Mouse (Mus musculus) CH12.LX (cell line): ENCODE results near the gene Gpx3. TPM values are rescaled to one million over a fixed set of nuclear protein-coding genes. Genes with fewer than 3 reads are reported as not detected.

Experiments used
- DNase-seq: peaks from one replicate; pipeline ENCODE4 v3.0.0-alpha.2; 2013; ENCODE audit errors: extremely low read depth
- H3K27ac ChIP-seq: 2 replicates; pipeline ENCODE4 v1.5.1; 2012; ENCODE audit warnings: low read depth, mild to moderate bottlenecking, control low read depth, moderate library complexity; ENCODE audit not compliant: insufficient read depth
- H3K27me3 ChIP-seq: replicated peaks from 2 replicates; pipeline ENCODE3; 2012; ENCODE audit warnings: inconsistent platforms
- H3K36me3 ChIP-seq, 2 experiments: replicated peaks in 1 of 2; 2 replicates each; pipeline versions ENCODE3 to v1.6.1; 2012; ENCODE audit warnings: inconsistent platforms in 1 of 2, low read length in 1 of 2, mild to moderate bottlenecking in 1 of 2, mixed read lengths in 1 of 2, moderate library complexity in 1 of 2; ENCODE audit not compliant: control insufficient read depth in 1 of 2, insufficient read depth in 1 of 2
- H3K4me1 ChIP-seq, 2 experiments: 2 replicates each; pipeline ENCODE4 v1.6.1; 2012; ENCODE audit warnings: inconsistent platforms in 1 of 2, moderate library complexity in 1 of 2; ENCODE audit not compliant: insufficient read depth in 2 of 2, control insufficient read depth in 1 of 2
- H3K4me2 ChIP-seq: 2 replicates; pipeline ENCODE4 v1.6.1; 2012; ENCODE audit warnings: low read depth, mild to moderate bottlenecking, control low read depth; ENCODE audit not compliant: poor library complexity, insufficient read depth, severe bottlenecking
- H3K4me3 ChIP-seq, 3 experiments: fragments of 150-350 bp in 1 of 3; sonication (generic) in 1 of 3; replicated peaks in 1 of 3; 2 replicates each; pipeline versions ENCODE3 to v1.5.1; 2011 to 2012; ENCODE audit warnings: low read depth in 2 of 3, low read length in 2 of 3, mild to moderate bottlenecking in 2 of 3, moderate library complexity in 2 of 3, control low read depth in 1 of 3, improper control_type of control experiment in 1 of 3, inconsistent platforms in 1 of 3, mixed read lengths in 1 of 3; ENCODE audit not compliant: poor library complexity in 1 of 3
- H3K79me2 ChIP-seq: replicated peaks from 2 replicates; pipeline ENCODE4 v1.6.1; 2012; ENCODE audit warnings: mild to moderate bottlenecking, moderate library complexity; ENCODE audit not compliant: control insufficient read depth, poor library complexity, insufficient read depth, severe bottlenecking; ENCODE audit errors: extremely low read depth
- H3K9ac ChIP-seq: 2 replicates; pipeline ENCODE4 v1.6.1; 2012; ENCODE audit warnings: low read depth, mild to moderate bottlenecking, control low read depth, moderate library complexity; ENCODE audit not compliant: insufficient read depth
- H3K9me3 ChIP-seq: replicated peaks from 2 replicates; pipeline ENCODE3; 2012; ENCODE audit warnings: low read length, inconsistent platforms, mixed read lengths
- CHD1 ChIP-seq: IDR thresholded peaks from 2 replicates; pipeline ENCODE4 v1.6.1; 2012; ENCODE audit warnings: low read depth, low read length, improper control_type of control experiment, inconsistent platforms
- CTCF ChIP-seq, 2 experiments: IDR thresholded peaks in 1 of 2; conservative IDR thresholded peaks in 1 of 2; 2 replicates each; pipeline ENCODE4 v1.5.1; 2011 to 2012; ENCODE audit warnings: low read depth in 2 of 2, low read length in 2 of 2, improper control_type of control experiment in 1 of 2, inconsistent platforms in 1 of 2, mild to moderate bottlenecking in 1 of 2, moderate library complexity in 1 of 2
- ELF1 ChIP-seq: IDR thresholded peaks from 2 replicates; pipeline ENCODE4 v1.6.1; 2014; ENCODE audit warnings: low read depth, mild to moderate bottlenecking, inconsistent platforms, low read length, improper control_type of control experiment
- IRF4 ChIP-seq: IDR thresholded peaks from 2 replicates; pipeline ENCODE4 v1.6.1; 2014; ENCODE audit warnings: low read depth, mild to moderate bottlenecking, inconsistent platforms, low read length, improper control_type of control experiment
- JUN ChIP-seq: IDR thresholded peaks from 2 replicates; pipeline ENCODE4 v1.6.1; 2011; ENCODE audit warnings: low read depth, mild to moderate bottlenecking, low read length, improper control_type of control experiment, moderate library complexity; ENCODE audit not compliant: insufficient read depth
- JUND ChIP-seq: conservative IDR thresholded peaks from 2 replicates; pipeline ENCODE4 v1.6.1; 2011; ENCODE audit warnings: low read depth, low read length, improper control_type of control experiment
- MXI1 ChIP-seq: IDR thresholded peaks from 2 replicates; pipeline ENCODE4 v1.6.1; 2011; ENCODE audit warnings: mild to moderate bottlenecking, low read depth, low read length, improper control_type of control experiment
- MYC ChIP-seq: IDR thresholded peaks from 2 replicates; pipeline ENCODE4 v1.6.1; 2011; ENCODE audit warnings: low read depth, mild to moderate bottlenecking, improper control_type of control experiment, low read length
- NRF1 ChIP-seq: IDR thresholded peaks from 2 replicates; pipeline ENCODE4 v1.6.1; 2014; ENCODE audit warnings: low read depth, mild to moderate bottlenecking, inconsistent platforms, low read length, improper control_type of control experiment, moderate library complexity
- PAX5 ChIP-seq: IDR thresholded peaks from 2 replicates; pipeline ENCODE4 v1.6.1; 2012; ENCODE audit warnings: low read length, inconsistent platforms, mixed read lengths
- RCOR1 ChIP-seq: conservative IDR thresholded peaks from 2 replicates; pipeline ENCODE4 v1.6.1; 2012; ENCODE audit warnings: low read depth, mild to moderate bottlenecking, inconsistent platforms, low read length, improper control_type of control experiment
- SIN3A ChIP-seq: IDR thresholded peaks from 2 replicates; pipeline ENCODE4 v1.6.1; 2012; ENCODE audit warnings: low read length, improper control_type of control experiment, inconsistent platforms
- SMC3 ChIP-seq: IDR thresholded peaks from 2 replicates; pipeline ENCODE4 v1.6.1; 2011; ENCODE audit warnings: low read depth, low read length, improper control_type of control experiment
- TCF12 ChIP-seq: IDR thresholded peaks from 2 replicates; pipeline ENCODE4 v1.6.1; 2014; ENCODE audit warnings: low read depth, mild to moderate bottlenecking, inconsistent platforms, low read length, improper control_type of control experiment
- USF2 ChIP-seq: conservative IDR thresholded peaks from 2 replicates; pipeline ENCODE4 v1.6.1; 2011; ENCODE audit warnings: low read depth, low read length, improper control_type of control experiment
- ZC3H11A ChIP-seq: IDR thresholded peaks from 2 replicates; pipeline ENCODE4 v1.6.1; 2012; ENCODE audit warnings: low read depth, mild to moderate bottlenecking, inconsistent platforms, low read length, improper control_type of control experiment
- ZKSCAN1 ChIP-seq: IDR thresholded peaks from 2 replicates; pipeline ENCODE4 v1.6.1; 2012; ENCODE audit warnings: low read depth, inconsistent platforms, low read length, improper control_type of control experiment, borderline replicate concordance
- ZMIZ1 ChIP-seq: IDR thresholded peaks from 2 replicates; pipeline ENCODE4 v1.6.1; 2012; ENCODE audit warnings: low read depth, mild to moderate bottlenecking, inconsistent platforms, low read length, improper control_type of control experiment
- dilution Hi-C: fragments of 300-500 bp; cut with MboI; formaldehyde crosslinking; loops from 2 replicates; pipeline ENCODE4 v1.14.3; 2020; ENCODE audit warnings: low sequenced_read_pairs; ENCODE audit not compliant: extremely low pct_unique_long_range_greater_than_20kb, extremely low pct_ligation_motif_present
- in situ Hi-C: fragments of 300-500 bp; cut with MboI; formaldehyde crosslinking; loops from 3 replicates; pipeline ENCODE4 v1.14.3; 2019; ENCODE audit warnings: low sequenced_read_pairs, low pct_ligation_motif_present, low pct_unique_long_range_greater_than_20kb, mixed read lengths
- polyA plus RNA-seq: library from polyadenylated mRNA; unstranded; fragments of >175 nt; gene quantifications from 2 replicates; pipeline ENCODE4 v1.2.1, GENCODE M21; 2012; ENCODE audit warnings: low read depth; ENCODE audit not compliant: insufficient read length
- total RNA-seq, 2 experiments: library from RNA; depleted of rRNA; stranded (reverse); fragments of 300-350 nt in 1 of 2; fragments of >200 nt in 1 of 2; gene quantifications; 2 replicates each; pipeline ENCODE4 v1.2.3; 2012 to 2014

Gene Gpx3
- total and polyA plus RNA-seq, 3 experiments, result 0.63 TPM; not detected in 2

- TF ChIP-seq SIN3A (no peak), PAX5 (no peak), JUN (no peak), CTCF (conservative IDR thresholded peaks at IDR 0.05 in 1 of 2, IDR thresholded peaks at IDR 0.05 in 1 of 2; ENCODE audit: low read depth in 2 of 2, low read length in 2 of 2) (no peak), MYC (no peak)
- TF ChIP-seq, all 38 proteins: peak for 0
- Histone ChIP-seq H3K4me1 (peaks cover 0 to 11% of the 10 kb centered on the region in 2 experiments; a peak in 2 of 4 replicates), H3K79me2 (no peaks in the 10 kb centered on the region), H3K9ac (no peak overlapping the region), H3K9me3 (peaks cover 3% of the 10 kb centered on the region), H3K36me3 (peaks cover 97% of the 10 kb centered on the region in 2 experiments), H3K4me3 (no peak overlapping the region), H3K4me2 (no peak overlapping the region), H3K27ac (no peak overlapping the region), H3K27me3 (no peaks in the 10 kb centered on the region)
- dilution Hi-C loops, result no loop called here
- no peak for DNase-seq
- in situ Hi-C loops, result no loop called here
Observed at GRCm38 (mm10) chr11:54913841-54914240, 11.6 kb downstream of the Gpx3 start.

- H3K79me2 ChIP-seq, result no peaks in the 10 kb centered on the region
- dilution Hi-C loops (no loop called here), in situ Hi-C loops (no loop called here)
- peaks cover 91 to 97% of the 10 kb centered on the region in 2 experiments for H3K36me3 ChIP-seq
- no peak overlapping the region for H3K4me2 ChIP-seq
- peaks cover 0 to 11% of the 10 kb centered on the region in 2 experiments; a peak in 2 of 4 replicates for H3K4me1 ChIP-seq
- H3K27me3 ChIP-seq, result no peaks in the 10 kb centered on the region
- no peak for DNase-seq
- no peak overlapping the region for H3K27ac ChIP-seq
- H3K9ac ChIP-seq, result no peak overlapping the region
- no peak for TF ChIP-seq ELF1
- no peak for TF ChIP-seq ZC3H11A
- no peak for TF ChIP-seq ZMIZ1
- no peak for TF ChIP-seq CHD1
- TF ChIP-seq TCF12, result no peak
- no peak for TF ChIP-seq NRF1
- no peak for TF ChIP-seq SMC3
- no peak for TF ChIP-seq IRF4
- TF ChIP-seq RCOR1, result no peak
- TF ChIP-seq MXI1, result no peak
- TF ChIP-seq ZKSCAN1, result no peak
- TF ChIP-seq JUND, result no peak
- no peak for TF ChIP-seq USF2
- peaks cover 3% of the 10 kb centered on the region for H3K9me3 ChIP-seq
- H3K4me3 ChIP-seq, result no peak overlapping the region
Observed at GRCm38 (mm10) chr11:54917461-54917860, 15.2 kb downstream of the Gpx3 start.
